Mouse (Mus musculus): ENCODE measurements around the gene Maml2. TPM values are rescaled to one million over a fixed set of nuclear protein-coding genes. Genes with fewer than 3 reads are reported as not detected.
A peak's percentile ranks its signal among the peaks of the same experiment; 100 is the strongest.

Maml2 gene
- polyA plus RNA-seq, 1 experiment from 2014 or later = 12.1 TPM

DNA sequence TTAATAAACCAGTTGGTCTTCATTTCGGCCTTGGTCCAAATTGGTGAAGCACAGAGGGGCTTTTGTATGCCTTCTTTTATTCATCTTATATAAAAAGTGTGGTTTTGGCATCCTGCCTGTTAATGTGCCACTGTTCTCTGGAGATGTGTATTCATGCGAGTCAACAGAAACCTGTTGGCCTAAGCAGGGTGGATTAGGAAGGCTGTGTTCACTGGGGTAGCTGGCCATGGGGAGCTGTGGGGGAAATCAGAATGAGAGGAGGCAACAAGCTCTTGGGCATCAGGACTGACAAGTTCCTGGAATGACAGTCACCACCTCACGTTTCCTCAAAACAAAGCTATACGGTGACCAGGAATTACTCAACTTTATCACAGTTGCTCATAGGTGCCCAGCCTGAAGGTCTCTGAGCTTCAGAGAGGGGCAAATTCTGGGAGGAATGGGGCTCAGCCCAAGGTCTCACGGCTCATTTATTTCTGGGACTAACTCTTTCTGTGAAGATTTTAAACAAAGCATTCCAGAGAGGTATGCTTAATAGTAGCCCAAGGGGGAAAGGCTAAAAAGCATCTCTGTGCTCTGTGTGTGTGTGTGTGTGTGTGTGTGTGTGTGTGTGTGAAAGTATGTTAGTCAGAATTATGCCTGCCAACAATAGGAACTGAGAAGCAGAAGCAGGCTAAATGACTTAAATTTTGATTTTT, 228.0 kb downstream of the Maml2 start:
- H3K27me3 ChIP-seq (ENCODE audit: control insufficient read depth, insufficient read depth, low read length) = no peaks in the 10 kb centered on the region
- no peak overlapping the region for H3K27ac ChIP-seq (replicated peaks; ENCODE audit: low read depth, low read length)
- no peak overlapping the region for H3K4me3 ChIP-seq (replicated peaks; ENCODE audit: low read depth, low read length)
- H3K9me3 ChIP-seq (ENCODE audit: control insufficient read depth, low read length) = no peaks in the 10 kb centered on the region
- H3K9ac ChIP-seq (replicated peaks; ENCODE audit: low read length) = no peak overlapping the region
- WGBS = 56% methylated on average over 5 of the region's 5 CpGs
- peaks cover 4% of the 10 kb centered on the region; the same call in 1 of the 2 replicates for H3K4me1 ChIP-seq (ENCODE audit: control insufficient read depth, insufficient read depth, low read length)
- peak; percentile 52 for DNase-seq
- ATAC-seq (ENCODE audit: low FRiP score, low TSS enrichment) = no peak
- no peaks in the 10 kb centered on the region for H3K36me3 ChIP-seq (ENCODE audit: control insufficient read depth, insufficient read depth, low read length)
- H3K4me2 ChIP-seq (ENCODE audit: low read length) = no peak overlapping the region

- ATAC-seq (ENCODE audit: low FRiP score, low TSS enrichment) (no peak), DNase-seq (no peak)
- H3K27me3 ChIP-seq (ENCODE audit: control insufficient read depth, insufficient read depth, low read length) = no peaks in the 10 kb centered on the region
- no peak overlapping the region for H3K9ac ChIP-seq (replicated peaks; ENCODE audit: low read length)
- H3K4me3 ChIP-seq (replicated peaks; ENCODE audit: low read depth, low read length) = no peak overlapping the region
- H3K27ac ChIP-seq (replicated peaks; ENCODE audit: low read depth, low read length) = no peak overlapping the region
- H3K4me1 ChIP-seq (ENCODE audit: control insufficient read depth, insufficient read depth, low read length) = peaks cover 15% of the 10 kb centered on the region
- 92% methylated on average over 4 of the region's 4 CpGs for WGBS
- no peaks in the 10 kb centered on the region for H3K9me3 ChIP-seq (ENCODE audit: control insufficient read depth, low read length)
- no peaks in the 10 kb centered on the region for H3K36me3 ChIP-seq (ENCODE audit: control insufficient read depth, insufficient read depth, low read length)
- no peak overlapping the region for H3K4me2 ChIP-seq (ENCODE audit: low read length)
These were observed 232.8 kb downstream of the Maml2 start for GRCm38 (mm10) chr9:13530575-13530974.

DNA sequence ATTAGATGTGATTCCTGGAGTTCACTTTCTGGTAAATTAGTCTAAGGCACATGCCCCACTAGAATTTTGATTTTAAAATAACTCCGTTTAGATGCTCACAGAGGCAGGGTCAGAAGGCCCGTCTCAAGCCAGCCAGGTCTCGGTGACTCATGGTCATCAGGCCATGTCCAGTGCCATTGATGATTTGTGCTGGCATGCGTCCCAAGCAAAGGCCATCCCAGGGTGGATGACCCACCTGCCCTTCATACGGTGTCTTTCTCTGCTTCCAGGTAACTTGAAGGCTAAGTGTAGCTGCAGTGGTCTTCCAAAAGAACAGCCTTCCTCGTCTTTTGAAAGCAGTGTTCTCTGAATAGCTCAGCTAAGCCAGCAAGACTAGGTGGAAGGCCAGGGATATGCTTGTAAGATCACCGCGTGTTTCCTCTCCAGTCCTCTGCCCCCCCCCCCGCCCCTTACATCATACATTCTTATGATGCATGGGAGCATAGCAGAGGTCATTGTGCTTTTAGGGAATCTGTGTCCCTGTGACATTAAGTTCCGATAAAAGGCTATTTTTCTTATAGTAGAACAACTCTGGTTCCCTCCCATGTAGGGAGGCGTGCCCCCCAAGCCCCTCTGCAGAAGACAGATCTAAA, 235.4 kb downstream of the Maml2 start:
- Histone ChIP-seq H3K36me3 (ENCODE audit: control insufficient read depth, insufficient read depth, low read length) (no peaks in the 10 kb centered on the region), H3K4me1 (ENCODE audit: control insufficient read depth, insufficient read depth, low read length) (peaks cover 28% of the 10 kb centered on the region), H3K27me3 (ENCODE audit: control insufficient read depth, insufficient read depth, low read length) (no peaks in the 10 kb centered on the region), H3K9me3 (ENCODE audit: control insufficient read depth, low read length) (no peaks in the 10 kb centered on the region), H3K4me3 (replicated peaks; ENCODE audit: low read depth, low read length) (no peak overlapping the region), H3K4me2 (ENCODE audit: low read length) (no peak overlapping the region), H3K9ac (replicated peaks; ENCODE audit: low read length) (no peak overlapping the region), H3K27ac (replicated peaks; ENCODE audit: low read depth, low read length) (no peak overlapping the region)
- DNase-seq (no peak), ATAC-seq (ENCODE audit: low FRiP score, low TSS enrichment) (no peak)
- 72% methylated on average over 11 of the region's 11 CpGs for WGBS

GRCm38 (mm10) chr9:13535803-13536202, 238.0 kb downstream of the Maml2 start:
- peak; percentile 51; the same call in 1 of the 2 replicates for ATAC-seq (ENCODE audit: low FRiP score, low TSS enrichment)
- 12% methylated on average over 5 of the region's 5 CpGs for WGBS
- H3K36me3 ChIP-seq (ENCODE audit: control insufficient read depth, insufficient read depth, low read length) = no peaks in the 10 kb centered on the region
- no peaks in the 10 kb centered on the region for H3K9me3 ChIP-seq (ENCODE audit: control insufficient read depth, low read length)
- peaks cover 28% of the 10 kb centered on the region for H3K4me1 ChIP-seq (ENCODE audit: control insufficient read depth, insufficient read depth, low read length)
- DNase-seq = peak; percentile 51
- H3K4me2 ChIP-seq (ENCODE audit: low read length) = peak overlapping the region; percentile 23; the same call in 1 of the 2 replicates
- H3K27ac ChIP-seq (replicated peaks; ENCODE audit: low read depth, low read length) = no peak overlapping the region
- H3K27me3 ChIP-seq (ENCODE audit: control insufficient read depth, insufficient read depth, low read length) = no peaks in the 10 kb centered on the region
- H3K9ac ChIP-seq (replicated peaks; ENCODE audit: low read length) = no peak overlapping the region
- no peak overlapping the region for H3K4me3 ChIP-seq (replicated peaks; ENCODE audit: low read depth, low read length)

- peak overlapping the region; percentile 23; the same call in 1 of the 2 replicates for H3K4me2 ChIP-seq (ENCODE audit: low read length)
- no peak for ATAC-seq (ENCODE audit: low FRiP score, low TSS enrichment)
- no peak overlapping the region for H3K27ac ChIP-seq (replicated peaks; ENCODE audit: low read depth, low read length)
These were observed 238.9 kb downstream of the Maml2 start for GRCm38 (mm10) chr9:13536419-13537261.

GRCm38 (mm10) chr9:13538200-13538599, 240.4 kb downstream of the Maml2 start:
- 79% methylated on average over 7 of the region's 7 CpGs for WGBS
- H3K9ac ChIP-seq (replicated peaks; ENCODE audit: low read length) = no peak overlapping the region
- no peak overlapping the region for H3K4me2 ChIP-seq (ENCODE audit: low read length)
- ATAC-seq (ENCODE audit: low FRiP score, low TSS enrichment) = no peak
- H3K27me3 ChIP-seq (ENCODE audit: control insufficient read depth, insufficient read depth, low read length) = no peaks in the 10 kb centered on the region
- no peaks in the 10 kb centered on the region for H3K9me3 ChIP-seq (ENCODE audit: control insufficient read depth, low read length)
- DNase-seq = no peak
- H3K4me3 ChIP-seq (replicated peaks; ENCODE audit: low read depth, low read length) = no peak overlapping the region
- H3K4me1 ChIP-seq (ENCODE audit: control insufficient read depth, insufficient read depth, low read length) = peaks cover 19% of the 10 kb centered on the region
- no peak overlapping the region for H3K27ac ChIP-seq (replicated peaks; ENCODE audit: low read depth, low read length)
- H3K36me3 ChIP-seq (ENCODE audit: control insufficient read depth, insufficient read depth, low read length) = no peaks in the 10 kb centered on the region

More at GRCm38 (mm10) chr9:13536419-13537261, 238.9 kb downstream of the Maml2 start:
- peak; percentile 46 for DNase-seq
- H3K4me3 ChIP-seq (replicated peaks; ENCODE audit: low read depth, low read length) = no peak overlapping the region
- H3K36me3 ChIP-seq (ENCODE audit: control insufficient read depth, insufficient read depth, low read length) = no peaks in the 10 kb centered on the region
- 45% methylated on average over 12 of the region's 12 CpGs for WGBS
- H3K9ac ChIP-seq (replicated peaks; ENCODE audit: low read length) = no peak overlapping the region
- no peaks in the 10 kb centered on the region for H3K9me3 ChIP-seq (ENCODE audit: control insufficient read depth, low read length)
- H3K27me3 ChIP-seq (ENCODE audit: control insufficient read depth, insufficient read depth, low read length) = no peaks in the 10 kb centered on the region
- H3K4me1 ChIP-seq (ENCODE audit: control insufficient read depth, insufficient read depth, low read length) = peaks cover 28% of the 10 kb centered on the region

DNA sequence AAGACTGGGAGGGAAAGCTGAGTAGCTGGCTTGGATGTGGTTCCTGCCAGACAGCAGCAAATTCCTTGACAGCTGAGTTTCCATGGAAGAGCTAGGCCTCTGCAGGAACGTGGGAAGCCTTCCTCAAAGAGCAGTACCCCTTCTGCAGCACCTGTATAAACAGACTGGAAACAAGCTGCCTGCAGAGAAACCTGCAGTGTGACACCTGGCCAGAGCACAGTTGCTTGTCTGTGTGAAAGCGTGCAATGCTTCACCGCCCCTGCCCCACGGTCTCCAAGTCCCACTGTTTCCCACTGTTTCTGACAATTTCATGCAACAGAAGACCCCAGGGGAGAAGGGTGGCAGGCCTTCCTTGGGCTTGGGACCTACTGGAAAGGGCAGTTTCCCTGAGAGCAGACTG, 241.8 kb downstream of the Maml2 start:
- ATAC-seq (ENCODE audit: low FRiP score, low TSS enrichment) = no peak
- no peak overlapping the region for H3K27ac ChIP-seq (replicated peaks; ENCODE audit: low read depth, low read length)
- no peaks in the 10 kb centered on the region for H3K9me3 ChIP-seq (ENCODE audit: control insufficient read depth, low read length)
- no peaks in the 10 kb centered on the region for H3K27me3 ChIP-seq (ENCODE audit: control insufficient read depth, insufficient read depth, low read length)
- no peak for DNase-seq
- H3K4me1 ChIP-seq (ENCODE audit: control insufficient read depth, insufficient read depth, low read length) = peaks cover 21% of the 10 kb centered on the region
- no peak overlapping the region for H3K9ac ChIP-seq (replicated peaks; ENCODE audit: low read length)
- no peak overlapping the region for H3K4me3 ChIP-seq (replicated peaks; ENCODE audit: low read depth, low read length)
- no peak overlapping the region for H3K4me2 ChIP-seq (ENCODE audit: low read length)
- 44% methylated on average over 4 of the region's 4 CpGs for WGBS
- H3K36me3 ChIP-seq (ENCODE audit: control insufficient read depth, insufficient read depth, low read length) = no peaks in the 10 kb centered on the region

- Histone ChIP-seq H3K4me3 (replicated peaks; ENCODE audit: low read depth, low read length) (no peak overlapping the region), H3K27ac (replicated peaks; ENCODE audit: low read depth, low read length) (no peak overlapping the region), H3K27me3 (ENCODE audit: control insufficient read depth, insufficient read depth, low read length) (no peaks in the 10 kb centered on the region), H3K4me2 (ENCODE audit: low read length) (no peak overlapping the region), H3K9me3 (ENCODE audit: control insufficient read depth, low read length) (no peaks in the 10 kb centered on the region), H3K36me3 (ENCODE audit: control insufficient read depth, insufficient read depth, low read length) (no peaks in the 10 kb centered on the region), H3K4me1 (ENCODE audit: control insufficient read depth, insufficient read depth, low read length) (peaks cover 21% of the 10 kb centered on the region), H3K9ac (replicated peaks; ENCODE audit: low read length) (no peak overlapping the region)
- 94% methylated on average over 2 of the region's 2 CpGs for WGBS
- ATAC-seq (ENCODE audit: low FRiP score, low TSS enrichment) (no peak), DNase-seq (no peak)
These were observed 242.5 kb downstream of the Maml2 start for GRCm38 (mm10) chr9:13540227-13540626.

Measured in midbrain, embryonic 14.5 days (tissue).